Mouse (Mus musculus) C2C12 (cell line): Measurements from ENCODE around the gene Nfic. TPM values are rescaled to one million over a fixed set of nuclear protein-coding genes. Genes with fewer than 3 reads are reported as not detected.
A peak's percentile ranks its signal among the peaks of the same experiment; 100 is the strongest.

Experiments used
- H3K27me3 ChIP-seq: one replicate; pipeline ENCODE4 v1.6.1; 2011; ENCODE audit not compliant: control insufficient read depth, insufficient read depth, insufficient read length
- H3K36me3 ChIP-seq: one replicate; pipeline ENCODE4 v1.6.1; 2011; ENCODE audit not compliant: control insufficient read depth, insufficient read depth
- H3K4me3 ChIP-seq: one replicate; pipeline ENCODE4 v1.5.1; 2011; ENCODE audit warnings: mild to moderate bottlenecking, control low read depth; ENCODE audit not compliant: poor library complexity, insufficient read depth, severe bottlenecking
- H3K79me2 ChIP-seq: one replicate; pipeline ENCODE4 v1.6.1; 2011; ENCODE audit not compliant: control insufficient read depth, insufficient read depth
- H3K79me3 ChIP-seq: one replicate; pipeline ENCODE4 v1.6.1; 2011; ENCODE audit warnings: low read depth, control low read depth
- H3ac ChIP-seq: one replicate; pipeline ENCODE3; 2011; ENCODE audit warnings: low read depth; ENCODE audit not compliant: control insufficient read depth, insufficient read length
- CEBPB ChIP-seq: IDR thresholded peaks from one replicate; pipeline ENCODE4 v1.6.1; 2011; ENCODE audit warnings: low read depth, mild to moderate bottlenecking, control low read depth, moderate library complexity
- CTCF ChIP-seq: IDR thresholded peaks from one replicate; pipeline ENCODE4 v1.5.1; 2011; ENCODE audit not compliant: control insufficient read depth, insufficient read depth, insufficient read length
- FOSL1 ChIP-seq: IDR thresholded peaks from one replicate; pipeline ENCODE4 v1.8.0; 2011; ENCODE audit warnings: mild to moderate bottlenecking, low read length; ENCODE audit not compliant: poor library complexity, insufficient read depth, severe bottlenecking
- MAX ChIP-seq: IDR thresholded peaks from one replicate; pipeline ENCODE4 v1.6.1; 2011; ENCODE audit warnings: mild to moderate bottlenecking, control low read depth
- MYOD1 ChIP-seq: IDR thresholded peaks from one replicate; pipeline ENCODE4 v1.6.1; 2011; ENCODE audit warnings: low read depth; ENCODE audit not compliant: control insufficient read depth, insufficient read length
- MYOG ChIP-seq: IDR thresholded peaks from one replicate; pipeline ENCODE4 v1.6.1; 2011; ENCODE audit not compliant: control insufficient read depth, insufficient read length; ENCODE audit errors: extremely low read depth
- USF1 ChIP-seq: IDR thresholded peaks from one replicate; pipeline ENCODE4 v1.6.1; 2011; ENCODE audit warnings: low read depth, mild to moderate bottlenecking, control low read depth, moderate library complexity
- polyA plus RNA-seq: library from polyadenylated mRNA; unstranded; fragments of >200 nt; fragmentation: generic; extraction: Trizol; gene quantifications from one replicate; pipeline ENCODE4 v1.2.1, GENCODE M21; 2012; ENCODE audit warnings: missing spikeins

Gene Nfic
- polyA plus RNA-seq, 1 experiment = 86.7 TPM

DNA sequence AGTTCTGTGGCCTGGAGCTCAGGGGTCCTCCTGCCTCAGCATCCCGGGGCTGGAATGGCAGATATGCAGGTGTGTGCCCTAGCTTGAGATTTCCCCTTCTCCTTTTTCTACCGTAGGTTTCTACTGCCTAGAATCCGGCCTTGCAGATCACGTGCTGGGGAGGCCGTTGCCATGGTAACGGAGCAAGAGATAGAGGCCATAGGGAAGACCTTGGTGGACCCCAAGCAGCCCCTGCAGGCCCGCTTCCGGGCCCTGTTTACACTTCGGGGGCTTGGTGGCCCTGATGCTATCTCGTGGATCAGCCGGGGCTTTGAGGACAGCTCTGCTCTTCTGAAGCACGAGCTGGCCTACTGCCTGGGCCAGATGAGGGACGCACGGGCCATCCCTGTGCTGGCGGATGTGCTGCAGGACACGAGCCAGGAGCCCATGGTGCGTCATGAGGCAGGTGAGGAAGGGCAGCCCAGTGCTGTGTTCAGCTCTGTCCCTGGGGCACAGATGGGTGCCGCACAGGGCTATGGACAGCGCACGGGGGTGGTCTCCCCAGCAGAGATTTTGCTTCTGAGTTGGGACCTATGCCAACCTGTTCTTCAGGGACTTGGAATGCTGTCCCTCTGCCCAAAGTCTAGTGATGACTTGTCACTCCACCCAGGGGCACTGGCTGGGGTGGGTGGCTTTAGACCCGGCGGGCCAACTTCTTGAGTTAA lies 69.7 kb downstream of the Nfic start:
- peak overlapping the region; percentile 89 for H3ac ChIP-seq
- H3K79me3 ChIP-seq = peaks cover 25% of the 10 kb centered on the region
- peaks cover 34% of the 10 kb centered on the region for H3K36me3 ChIP-seq
- H3K27me3 ChIP-seq = no peaks in the 10 kb centered on the region
- H3K79me2 ChIP-seq = peaks cover 33% of the 10 kb centered on the region
- TF ChIP-seq CEBPB = no peak
- TF ChIP-seq MAX = no peak
- TF ChIP-seq MYOG = no peak
- no peak for TF ChIP-seq MYOD1
- no peak for TF ChIP-seq FOSL1
- TF ChIP-seq USF1 = no peak
- no peak for TF ChIP-seq CTCF
- peak overlapping the region; percentile 100 for H3K4me3 ChIP-seq

DNA sequence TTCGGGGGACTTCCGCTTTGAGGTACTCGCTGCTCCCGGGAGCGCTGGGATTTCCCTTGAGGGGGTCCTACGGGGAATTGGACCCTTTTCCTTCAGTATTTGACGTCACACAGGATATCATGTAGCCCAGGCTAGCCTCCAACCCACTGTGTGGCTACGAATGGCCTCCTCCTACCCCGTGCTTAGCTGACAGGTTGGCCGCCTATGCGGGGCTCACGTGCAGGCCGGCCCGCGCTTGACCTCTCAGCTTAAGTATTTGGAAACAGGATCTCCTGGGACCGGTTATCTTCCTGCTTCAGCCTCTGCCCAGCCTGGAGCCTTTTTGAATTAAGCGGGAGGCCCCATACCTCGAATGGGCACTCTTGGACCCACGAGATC lies 70.8 kb downstream of the Nfic start:
- TF ChIP-seq CTCF (no peak), FOSL1 (no peak), USF1 (no peak), CEBPB (no peak), MYOG (no peak), MAX (no peak), MYOD1 (no peak)
- Histone ChIP-seq H3K4me3 (peak overlapping the region; percentile 100), H3K36me3 (peaks cover 33% of the 10 kb centered on the region), H3K27me3 (no peaks in the 10 kb centered on the region), H3ac (peak overlapping the region; percentile 89), H3K79me3 (peaks cover 25% of the 10 kb centered on the region), H3K79me2 (peaks cover 33% of the 10 kb centered on the region)

DNA sequence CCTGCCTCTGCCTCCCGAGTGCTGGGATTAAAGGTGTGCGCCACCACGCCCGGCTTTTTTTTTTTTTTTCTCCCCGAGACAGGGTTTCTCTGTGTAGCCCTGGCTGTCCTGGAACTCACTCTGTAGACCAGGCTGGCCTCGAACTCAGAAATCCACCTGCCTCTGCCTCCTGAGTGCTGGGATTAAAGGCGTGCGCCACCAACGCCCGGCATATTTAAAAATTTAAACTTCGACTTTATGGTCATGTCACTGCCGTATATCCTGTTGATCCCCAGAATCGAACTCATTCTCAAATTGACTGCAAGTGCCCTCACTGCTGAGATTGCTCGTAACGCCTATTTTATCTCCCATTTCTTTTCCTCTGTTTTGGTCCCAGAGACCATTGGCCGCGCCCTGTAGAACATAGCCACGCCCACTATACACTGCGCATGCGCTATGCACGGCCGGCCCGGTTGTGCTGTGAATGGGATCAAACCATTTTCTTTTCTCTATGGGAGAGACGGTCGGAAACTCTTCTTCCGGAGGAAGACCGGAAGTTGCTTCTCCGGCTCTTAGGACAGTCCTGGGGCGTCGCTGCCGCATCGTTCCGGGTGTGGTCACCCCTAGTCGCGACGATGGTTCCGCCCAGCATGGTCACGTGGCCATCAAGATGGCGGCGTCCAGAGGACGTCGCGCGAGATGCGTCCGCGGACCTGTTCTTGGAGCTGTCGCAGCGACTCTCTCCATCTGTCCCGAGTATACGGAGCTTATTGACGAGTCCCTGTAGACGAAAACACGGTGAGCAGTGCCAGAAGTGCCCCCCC lies 71.4 kb downstream of the Nfic start, which contains the start of the genes Dohh and Gm48551:
Dohh (plus strand) TSS at position 627 of the 803 bp plus-strand sequence.
Gm48551 (plus strand) TSS at position 665 of the 803 bp plus-strand sequence.
- Histone ChIP-seq H3K79me2 (peaks cover 33% of the 10 kb centered on the region), H3K36me3 (peaks cover 28% of the 10 kb centered on the region), H3ac (peak within 1 kb of the TSS; percentile 89), H3K4me3 (peak within 1 kb of the TSS; percentile 100), H3K79me3 (peaks cover 25% of the 10 kb centered on the region), H3K27me3 (no peaks in the 10 kb centered on the region)
- no peak for TF ChIP-seq CEBPB
- TF ChIP-seq MAX = peak; percentile 89
- no peak for TF ChIP-seq MYOG
- peak; percentile 100 for TF ChIP-seq USF1

DNA sequence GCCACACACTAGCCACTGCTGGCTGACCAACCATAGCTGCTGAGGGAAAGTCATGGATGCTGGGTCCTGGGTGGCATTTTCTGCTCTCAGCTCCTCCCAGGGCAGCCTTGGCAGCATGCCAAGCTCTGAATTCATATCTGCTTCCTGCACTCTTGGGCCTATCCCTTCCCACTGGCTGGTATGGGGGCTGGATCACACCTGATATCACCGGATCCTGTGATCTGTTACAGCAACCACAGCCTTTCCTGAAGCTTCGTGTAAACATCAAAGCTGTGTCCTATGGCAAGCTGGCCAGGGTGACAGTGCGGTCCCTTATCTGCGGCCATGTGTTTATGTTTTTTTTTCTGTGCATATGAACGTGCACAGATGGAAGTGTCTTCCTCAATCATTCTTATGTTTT lies 73.4 kb downstream of the Nfic start:
- no peak overlapping the region for H3ac ChIP-seq
- H3K36me3 ChIP-seq = peaks cover 10% of the 10 kb centered on the region
- no peak overlapping the region for H3K4me3 ChIP-seq
- peaks cover 41% of the 10 kb centered on the region for H3K79me2 ChIP-seq
- no peaks in the 10 kb centered on the region for H3K27me3 ChIP-seq
- TF ChIP-seq FOSL1 (no peak), MYOD1 (no peak), CEBPB (no peak), USF1 (no peak), MYOG (no peak), CTCF (no peak), MAX (no peak)
- H3K79me3 ChIP-seq = peaks cover 35% of the 10 kb centered on the region

DNA sequence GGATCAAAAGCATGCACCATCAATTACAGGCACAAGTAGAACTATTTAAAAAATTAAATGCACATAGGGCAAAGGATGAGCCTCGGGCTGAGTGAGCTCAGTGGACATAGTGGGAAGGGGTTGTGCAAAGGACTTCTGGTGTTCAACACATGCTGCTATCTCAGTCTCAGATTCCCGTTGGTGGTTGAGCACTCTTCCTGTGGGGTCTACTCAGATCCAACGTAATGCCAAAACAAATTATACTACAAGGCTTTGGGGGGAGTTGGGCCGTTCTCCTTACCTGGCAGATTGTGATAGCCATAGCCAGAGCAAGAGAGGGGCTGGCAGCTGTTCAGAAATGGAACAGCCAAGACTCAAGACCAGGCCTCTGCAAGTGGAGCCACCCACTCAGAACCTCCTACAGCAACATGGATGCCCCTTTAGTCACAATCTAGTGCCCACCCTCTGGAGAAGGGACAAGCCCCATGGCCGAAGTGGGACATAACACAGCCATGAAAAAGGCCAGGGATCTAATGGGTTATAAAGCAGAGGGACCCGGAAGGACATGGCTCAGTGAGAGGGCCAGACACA lies 75.5 kb downstream of the Nfic start:
- Histone ChIP-seq H3K27me3 (no peaks in the 10 kb centered on the region), H3K4me3 (no peak overlapping the region), H3ac (no peak overlapping the region), H3K36me3 (peaks cover 17% of the 10 kb centered on the region), H3K79me2 (peaks cover 41% of the 10 kb centered on the region), H3K79me3 (peaks cover 37% of the 10 kb centered on the region)
- TF ChIP-seq CTCF = no peak
- TF ChIP-seq MAX = no peak
- TF ChIP-seq USF1 = no peak
- TF ChIP-seq FOSL1 = no peak
- no peak for TF ChIP-seq MYOG
- no peak for TF ChIP-seq MYOD1
- no peak for TF ChIP-seq CEBPB
